Mouse (Mus musculus) bone marrow, adult 2 months (tissue): ENCODE measurements around the gene Sec22b.

Experiments used
- CTCF ChIP-seq: fragments of 200-500 bp; IDR thresholded peaks from 2 replicates; pipeline ENCODE4 v1.5.1; 2011; ENCODE audit warnings: low read length, control low read depth; ENCODE audit not compliant: control insufficient read depth, insufficient read depth
- POLR2A ChIP-seq: fragments of 200-500 bp; IDR thresholded peaks from 2 replicates; pipeline ENCODE4 v1.6.1; 2011; ENCODE audit warnings: low read depth, mild to moderate bottlenecking, control low read depth, low read length, borderline replicate concordance; ENCODE audit not compliant: control insufficient read depth

GRCm38 (mm10) chr3:97971117-97971516, 70.1 kb downstream of the Sec22b start:
- TF ChIP-seq CTCF (no peak), POLR2A (no peak)
